Mouse (Mus musculus) adrenal gland, adult 18-20 months (tissue): ENCODE measurements around the gene Rem1. TPM values are rescaled to one million over a fixed set of nuclear protein-coding genes. Genes with fewer than 3 reads are reported as not detected.
A peak's percentile ranks its signal among the peaks of the same experiment; 100 is the strongest.

Source experiments
- DNase-seq, 2 experiments: peaks; one replicate each; pipeline ENCODE4 v3.0.0; 2021 to 2022; ENCODE audit warnings: low spot score in 2 of 2
- long read RNA-seq, 2 experiments: library from polyadenylated mRNA; stranded (forward); transcript quantifications; one replicate each; pipeline ENCODE4 v2.0.0; 2021
- total RNA-seq, 2 experiments: library from RNA; stranded (reverse); gene quantifications; 1 replicate in 1 of 2; 2 replicates in 1 of 2; pipeline ENCODE4 v1.2.3; 2021

Rem1 gene
- total RNA-seq = 10 to 100 TPM in 1 of 2 experiments, 1 to 10 TPM in 1; 8.9 to 13.5 TPM
- long read RNA-seq, experiment 1, transcript Rem1-201 (5 exons, 1,663 nt) = major isoform, 7 of 8 reads
- long read RNA-seq, experiment 1, partial matches to known transcripts = 0 of 8 reads
- long read RNA-seq, experiment 1, other reads (novel, unspliced or antisense) = 1 of 8 reads
- long read RNA-seq, experiment 2, transcript Rem1-201 (5 exons, 1,663 nt) = major isoform, 8 of 13 reads
- long read RNA-seq, experiment 2, partial matches to known transcripts = 1 of 13 reads
- long read RNA-seq, experiment 2, other reads (novel, unspliced or antisense) = 3 of 13 reads

DNA sequence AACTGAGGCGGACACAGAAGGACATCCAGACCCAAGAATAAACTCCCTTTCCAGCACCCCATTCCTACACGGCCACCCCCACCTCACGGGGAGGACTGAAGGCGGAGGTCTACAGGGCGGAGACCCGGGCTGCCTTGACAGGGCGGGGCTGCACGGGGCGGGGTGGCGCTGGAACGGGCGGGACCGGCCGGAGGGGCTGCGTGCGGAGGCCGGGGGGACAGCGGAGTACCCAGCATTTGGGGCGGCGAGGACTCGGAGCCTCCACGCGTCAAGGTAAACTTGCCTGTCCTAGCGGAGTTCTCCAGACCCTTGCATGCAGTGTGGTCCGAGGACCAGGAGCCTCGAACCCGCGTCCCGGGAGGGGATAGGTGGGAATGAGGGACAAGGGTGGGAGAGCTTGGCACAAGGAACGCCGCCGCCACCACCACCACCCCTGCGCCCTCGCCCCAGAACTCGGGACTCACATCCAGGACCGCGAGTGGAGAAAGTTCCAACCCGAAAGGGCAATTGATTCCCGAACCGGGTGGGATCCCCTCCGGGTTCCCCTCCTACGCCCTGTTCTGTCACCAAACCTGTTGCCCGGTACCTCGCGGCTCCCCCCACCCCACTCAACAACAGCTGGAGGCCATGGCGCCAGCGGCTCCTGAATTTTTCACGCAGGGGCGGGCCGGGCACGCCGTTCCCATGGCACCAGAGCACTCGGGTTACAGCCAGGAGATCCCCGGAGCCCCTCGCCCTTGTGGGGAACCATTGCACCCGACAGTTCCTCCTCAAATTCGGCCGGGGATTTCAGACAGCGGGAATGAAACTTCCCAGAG lies at the start of gene Rem1:
TSS of gene Rem1 (plus strand) at position 178 of the 818 bp plus-strand sequence.
- peak in 1 of 2 experiments; percentile 45 for DNase-seq

DNA sequence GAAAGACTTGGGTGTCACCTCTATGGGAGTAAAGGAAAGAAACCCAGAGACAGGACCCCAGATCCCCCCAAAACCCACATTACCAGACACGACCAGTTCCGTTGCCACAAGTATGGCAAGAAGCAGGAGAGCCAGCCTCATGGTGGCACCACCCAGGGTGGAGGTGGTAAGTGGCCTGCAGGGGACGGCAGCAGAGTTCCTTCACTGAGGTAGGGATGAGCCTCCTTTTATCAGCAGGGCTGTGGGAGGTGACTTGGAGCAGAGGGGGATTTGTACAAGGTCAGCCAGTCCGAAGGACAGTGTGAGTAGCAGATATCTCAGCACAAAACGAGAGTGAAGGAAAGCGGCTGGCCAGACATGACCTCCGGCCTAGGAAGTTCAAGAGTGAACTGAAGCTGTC lies 46.6 kb upstream of the Rem1 start, which contains the start of gene Defb19:
TSS of gene Defb19 (minus strand) at position 206 of the 400 bp plus-strand sequence.
- no peak for DNase-seq

DNA sequence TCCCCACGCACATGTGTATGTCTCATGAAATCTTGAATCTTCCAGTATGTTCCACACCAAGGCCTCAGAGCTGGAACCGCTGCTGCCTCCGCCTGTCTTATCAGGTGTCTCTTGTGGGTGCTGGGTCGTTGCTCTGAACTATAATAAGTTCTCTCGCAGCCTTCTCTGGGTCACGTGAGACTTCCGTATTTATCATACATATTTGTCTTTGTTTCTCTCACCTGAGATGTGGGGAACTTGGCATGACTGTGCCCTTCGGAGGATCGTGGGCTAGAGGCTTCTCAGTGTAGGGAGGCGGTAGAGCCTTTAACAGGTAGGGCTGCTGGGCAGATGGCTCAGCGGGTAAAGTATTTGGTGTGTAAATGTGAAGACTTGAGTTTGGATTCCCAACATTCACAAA lies 46.1 kb upstream of the Rem1 start:
- no peak for DNase-seq

DNA sequence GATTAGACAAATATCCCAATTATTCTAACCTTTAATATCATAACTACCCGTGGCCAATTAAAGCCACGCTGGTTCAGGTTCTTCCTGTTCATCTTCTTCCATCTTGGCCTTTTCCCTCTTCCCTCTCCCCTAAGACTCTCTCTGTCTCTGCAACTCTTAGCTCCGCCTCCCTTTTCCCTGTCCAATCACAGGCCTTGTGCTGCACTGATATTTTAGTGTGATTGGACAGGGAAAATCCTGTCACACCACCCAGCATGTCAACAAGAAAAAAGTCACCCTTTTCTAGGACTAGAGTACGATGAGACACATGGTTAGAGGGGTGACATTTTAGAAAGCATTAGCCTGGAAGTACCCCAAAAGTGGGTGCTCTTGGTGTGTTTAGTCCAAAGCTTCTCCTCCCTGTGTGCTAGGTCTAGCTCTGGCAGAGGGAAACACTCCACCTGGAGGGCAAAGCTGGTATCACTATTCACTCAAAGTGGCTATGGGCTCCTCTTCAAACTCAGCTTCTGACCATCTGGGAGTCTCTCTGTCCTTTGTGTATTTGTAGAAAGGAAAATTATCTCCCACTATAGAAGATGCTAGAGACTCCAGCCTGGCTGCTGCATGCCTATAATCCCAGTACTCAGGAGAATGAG lies 39.7 kb upstream of the Rem1 start:
- DNase-seq = peak in 1 of 2 experiments; percentile 31

DNA sequence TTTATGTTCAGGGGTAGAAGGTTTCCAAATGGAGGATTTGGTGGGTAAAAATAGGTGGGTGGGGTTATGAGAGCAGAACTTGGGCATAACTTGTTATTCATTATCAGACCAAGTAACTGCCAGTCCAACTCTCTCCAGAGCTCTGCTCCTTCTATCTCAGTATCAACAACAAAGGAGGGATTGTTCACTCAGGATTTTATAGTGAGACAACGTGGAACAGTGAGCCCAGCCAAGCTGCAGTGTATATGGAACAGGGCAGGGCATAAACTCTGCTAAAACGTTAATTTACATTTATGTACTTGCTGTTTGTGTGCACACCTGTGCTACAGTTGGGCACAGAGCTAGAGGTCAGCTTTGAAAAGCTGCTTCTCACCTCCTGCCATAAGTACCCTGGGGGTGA lies 38.3 kb upstream of the Rem1 start:
- DNase-seq = no peak

DNA sequence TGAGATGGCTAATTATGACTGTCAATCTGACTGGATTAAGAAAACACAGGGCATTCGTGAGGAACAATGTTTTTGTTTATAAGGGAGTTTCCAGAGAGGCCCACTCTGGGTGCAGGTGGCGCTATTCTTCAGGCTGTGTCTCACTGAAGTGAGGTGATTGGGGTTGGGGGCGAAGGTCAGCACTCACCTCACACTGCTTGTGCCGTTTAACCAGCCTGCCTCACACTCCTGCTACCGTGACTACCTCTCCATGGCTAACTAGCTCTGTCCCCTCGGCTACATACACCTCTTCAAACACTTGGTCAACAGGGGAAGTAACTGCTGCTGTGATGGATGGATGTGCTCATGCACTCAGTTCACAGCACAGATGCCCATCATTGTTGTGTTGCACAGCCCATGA lies 37.7 kb upstream of the Rem1 start:
- no peak for DNase-seq

DNA sequence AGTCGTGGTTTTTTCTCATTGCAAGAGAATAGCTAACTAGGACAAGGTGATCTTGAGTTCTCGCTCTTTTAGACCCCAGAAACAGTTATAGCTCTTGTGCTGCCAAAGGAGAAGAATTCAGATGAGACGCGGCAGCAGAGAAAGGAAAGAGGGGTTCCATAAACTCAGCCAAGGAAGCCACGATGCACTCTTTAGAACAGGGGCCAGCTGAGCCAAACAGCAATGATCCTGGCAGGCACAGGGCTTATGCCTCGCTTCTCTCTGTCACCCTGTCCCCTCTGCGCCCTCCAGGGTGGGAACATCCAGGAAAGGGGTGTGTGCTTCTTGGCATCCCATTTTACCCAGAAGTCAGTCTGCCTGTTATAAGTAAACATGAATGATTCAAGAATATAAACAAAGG lies 27.5 kb upstream of the Rem1 start, which contains the start of gene Defb45:
TSS of gene Defb45 (minus strand) at position 101 of the 400 bp plus-strand sequence.
- DNase-seq = no peak

DNA sequence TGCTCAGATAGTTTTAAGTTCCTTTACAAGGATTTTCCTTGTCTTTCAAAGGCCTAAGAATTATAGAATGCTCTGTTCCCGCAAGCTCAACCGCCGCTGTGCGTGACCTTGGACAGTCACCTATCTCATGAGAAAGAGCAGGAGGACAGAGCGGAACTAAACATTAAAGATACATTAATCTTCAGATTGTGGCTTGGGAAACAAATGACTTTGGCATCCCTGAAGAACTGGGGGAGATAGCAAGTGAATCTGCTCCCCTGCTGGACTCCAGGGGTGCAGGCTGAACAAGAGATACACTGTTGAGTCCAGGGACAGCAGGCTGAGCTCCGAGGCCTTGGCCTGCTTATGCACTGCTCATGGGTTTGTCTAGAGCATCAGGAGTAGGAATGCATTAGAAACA lies 26.7 kb upstream of the Rem1 start:
- DNase-seq = peak in 1 of 2 experiments; percentile 12

DNA sequence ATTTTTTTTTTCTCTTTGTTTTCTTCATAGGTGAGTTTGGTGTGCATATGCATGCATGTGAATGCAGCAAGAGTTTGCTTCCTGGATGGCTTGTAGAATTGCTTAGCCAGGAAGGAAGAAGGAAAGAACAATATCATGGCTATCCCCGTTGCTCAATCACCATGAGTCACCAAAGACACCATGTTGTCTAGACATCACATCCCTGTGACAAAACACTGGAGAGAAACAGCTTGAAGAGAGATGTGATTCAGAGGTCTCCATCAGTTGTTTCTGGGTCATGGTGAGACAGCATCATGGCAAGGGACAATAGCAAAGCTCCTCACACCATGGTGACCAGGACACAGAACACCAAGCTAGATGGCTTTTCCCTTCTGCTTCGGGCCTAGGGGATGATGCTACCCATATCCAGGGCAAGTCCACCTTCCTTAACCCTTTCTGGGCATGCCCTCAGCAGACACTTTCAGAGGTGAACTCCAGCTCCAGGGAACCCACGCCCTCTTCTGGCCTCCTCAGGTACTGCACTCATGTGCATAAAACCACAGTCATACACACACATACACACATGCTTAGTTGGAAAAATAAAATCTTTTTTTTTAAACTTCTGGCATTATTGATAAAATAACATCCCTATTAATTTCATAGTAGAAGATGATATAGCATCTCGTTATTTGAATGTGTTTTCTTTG lies 25.3 kb upstream of the Rem1 start:
- DNase-seq = no peak

DNA sequence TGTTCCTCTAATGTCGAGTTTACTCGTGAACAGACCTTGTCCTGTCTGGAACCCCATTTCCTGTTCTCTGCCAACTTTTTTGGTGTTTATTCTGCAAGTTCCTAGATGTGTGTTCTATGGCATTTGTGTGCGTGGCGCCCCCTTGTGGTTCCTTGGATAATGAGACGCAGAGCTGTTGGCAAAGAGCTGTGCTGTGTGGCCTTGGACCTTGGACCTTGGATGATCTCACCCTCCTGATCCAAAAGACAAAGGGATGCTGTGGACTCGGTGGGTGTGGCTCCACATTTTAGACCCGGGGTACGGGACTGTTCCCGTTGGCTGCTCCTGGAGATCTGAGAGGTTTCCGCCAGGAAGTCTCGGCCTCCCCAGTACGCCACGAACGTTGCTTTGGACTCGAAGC lies 22.7 kb upstream of the Rem1 start, which contains the start of gene Defb36:
TSS of gene Defb36 (plus strand) at position 271 of the 400 bp plus-strand sequence.
- DNase-seq = peak; percentile 70

DNA sequence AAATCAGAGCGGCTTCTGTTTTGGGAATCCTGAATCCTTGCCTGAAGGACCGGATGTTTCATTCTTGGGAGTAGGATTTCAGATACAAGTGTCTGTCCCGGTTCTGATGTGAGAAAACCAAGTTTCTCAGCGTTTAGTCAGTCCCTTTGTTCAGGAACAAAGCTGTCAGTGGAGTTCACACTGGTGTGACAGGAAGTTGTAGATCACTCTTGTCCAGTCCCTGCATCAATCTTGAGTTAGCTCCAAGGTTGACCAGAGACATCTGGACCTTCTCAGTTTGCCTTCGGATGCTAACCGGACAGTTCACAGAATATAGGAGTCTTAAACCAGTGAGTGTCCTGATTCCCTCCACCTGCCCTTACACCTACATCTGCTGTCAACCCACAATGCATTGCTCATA lies 19.0 kb upstream of the Rem1 start:
- DNase-seq = no peak

DNA sequence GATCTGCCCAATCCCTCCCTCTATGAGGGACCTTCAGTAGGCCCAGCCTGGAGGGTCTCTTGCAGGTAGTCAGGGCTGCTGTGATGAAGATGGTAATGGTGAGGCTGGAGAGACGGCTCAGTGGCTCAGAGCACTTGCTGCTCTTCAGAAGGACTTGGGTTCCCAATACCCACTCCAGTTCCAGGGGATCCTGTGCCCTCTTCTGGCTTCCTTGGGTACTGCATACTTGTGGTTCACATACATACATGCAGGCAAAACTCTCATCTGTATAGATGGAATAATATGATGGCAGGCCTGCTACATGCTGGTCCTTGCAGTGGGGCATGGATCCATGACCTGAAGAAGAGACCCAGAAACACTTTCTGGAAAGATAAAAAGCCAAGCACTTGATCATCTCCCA lies 18.0 kb upstream of the Rem1 start:
- DNase-seq = no peak

DNA sequence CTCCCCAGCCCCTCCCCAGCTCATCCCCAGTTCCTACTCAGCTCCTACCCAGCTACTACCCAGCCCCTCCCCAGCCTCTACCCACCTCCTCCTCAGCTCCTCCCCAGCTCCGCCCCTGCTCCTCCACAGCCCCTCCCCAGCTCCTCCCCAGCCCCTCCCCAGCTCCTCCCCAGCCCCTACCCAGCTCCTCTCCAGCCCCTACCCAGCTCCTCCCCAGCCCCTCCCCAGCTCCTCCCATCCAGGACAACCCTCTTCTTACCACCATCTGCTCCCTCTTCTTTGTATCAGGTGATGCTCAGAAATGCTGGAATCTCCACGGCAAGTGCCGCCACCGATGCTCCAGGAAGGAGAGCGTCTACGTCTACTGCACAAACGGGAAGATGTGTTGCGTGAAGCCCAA lies 14.6 kb upstream of the Rem1 start:
- DNase-seq = no peak

DNA sequence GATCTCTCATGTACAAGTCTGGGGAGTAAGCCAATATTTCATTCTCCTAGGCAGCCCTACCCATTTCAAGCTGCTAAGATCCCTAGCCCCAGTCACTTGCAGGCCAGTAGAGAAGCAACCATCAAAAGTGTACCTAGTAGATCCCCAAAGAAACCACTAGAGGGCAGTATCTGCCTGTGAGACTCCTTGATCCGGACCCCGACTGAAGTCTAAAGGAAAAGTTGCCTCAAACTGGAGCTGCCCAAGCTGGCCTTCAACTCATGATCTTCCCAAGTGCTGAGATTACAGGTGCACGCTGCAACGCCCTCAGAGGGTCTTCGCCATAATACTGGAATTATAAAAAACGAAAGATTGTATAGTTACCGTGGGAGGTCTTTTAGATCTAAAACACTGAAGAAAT lies 11.2 kb upstream of the Rem1 start:
- peak in 1 of 2 experiments; percentile 52 for DNase-seq

DNA sequence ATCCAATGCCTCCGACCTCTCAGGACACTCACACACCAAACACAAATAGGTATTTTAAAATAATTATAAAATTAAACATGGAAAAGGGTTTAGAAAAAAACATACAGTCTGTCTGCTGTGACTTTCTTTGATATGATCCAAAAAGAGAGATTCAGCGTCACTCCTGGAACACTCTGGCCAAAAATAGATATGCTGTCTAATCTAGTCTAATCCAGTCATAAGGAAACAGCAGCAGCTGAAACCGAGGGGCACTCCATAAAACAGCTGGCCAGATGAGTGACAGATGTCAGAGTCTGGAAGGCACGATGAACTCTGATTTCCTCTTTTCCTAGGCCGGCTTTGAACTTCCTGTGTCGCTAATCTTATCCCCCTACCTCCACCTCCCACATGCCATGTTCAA lies 10.3 kb upstream of the Rem1 start:
- DNase-seq = no peak

DNA sequence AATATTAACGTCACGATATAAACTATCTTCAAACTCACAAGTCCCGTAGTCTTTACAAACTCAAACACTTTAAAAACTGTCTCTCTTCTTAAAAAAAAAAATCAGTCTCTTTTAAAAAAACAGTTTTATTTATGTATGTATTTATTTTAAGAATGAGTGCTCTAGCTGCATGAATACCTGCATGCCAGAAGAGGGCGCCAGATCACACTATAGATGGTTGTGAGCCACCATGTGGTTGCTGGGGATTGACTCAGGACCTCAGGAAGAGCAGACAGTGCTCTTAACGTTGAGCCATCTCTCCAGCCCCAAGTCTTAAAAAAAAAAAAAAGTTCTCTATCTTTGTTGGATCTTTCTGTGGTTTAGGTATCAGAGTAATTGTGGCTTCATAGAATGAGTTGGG lies 9.4 kb upstream of the Rem1 start:
- DNase-seq = no peak

DNA sequence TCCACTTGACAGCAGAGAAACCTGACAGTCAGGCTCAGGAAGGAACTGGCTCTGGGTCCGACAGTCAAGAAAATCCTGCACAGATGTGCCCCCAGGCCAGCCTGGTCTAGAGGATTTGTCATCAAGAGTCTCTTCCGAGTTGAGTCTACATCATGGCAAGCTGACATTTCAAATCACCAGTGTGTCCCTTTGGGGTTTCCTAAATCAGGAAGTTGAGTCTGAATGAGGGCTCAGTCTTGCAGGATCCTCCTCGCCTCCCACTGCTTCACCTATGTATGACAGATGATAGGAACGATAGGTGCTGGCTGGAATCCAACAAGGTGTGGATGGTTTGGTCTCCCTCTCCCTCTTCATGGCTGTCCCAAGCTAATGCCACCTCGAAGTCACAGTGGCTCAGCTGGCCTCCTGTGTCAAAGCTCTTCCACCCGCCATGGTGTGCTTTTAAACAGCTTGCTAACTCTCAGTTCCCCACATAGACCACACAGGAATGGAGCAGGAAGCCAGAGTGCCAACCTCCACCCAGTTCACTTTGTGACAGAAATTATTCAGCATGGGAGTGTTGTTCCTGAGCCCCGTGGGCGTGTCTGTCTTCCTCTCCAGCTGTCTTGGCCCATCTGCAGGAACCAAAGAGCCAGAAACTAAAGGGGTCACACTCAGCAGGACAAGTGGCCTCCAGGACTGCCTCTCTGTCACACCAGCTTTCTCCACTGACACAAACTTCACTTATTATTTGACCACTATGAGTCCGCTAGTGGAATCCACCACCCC lies 6.2 kb upstream of the Rem1 start:
- DNase-seq = no peak

DNA sequence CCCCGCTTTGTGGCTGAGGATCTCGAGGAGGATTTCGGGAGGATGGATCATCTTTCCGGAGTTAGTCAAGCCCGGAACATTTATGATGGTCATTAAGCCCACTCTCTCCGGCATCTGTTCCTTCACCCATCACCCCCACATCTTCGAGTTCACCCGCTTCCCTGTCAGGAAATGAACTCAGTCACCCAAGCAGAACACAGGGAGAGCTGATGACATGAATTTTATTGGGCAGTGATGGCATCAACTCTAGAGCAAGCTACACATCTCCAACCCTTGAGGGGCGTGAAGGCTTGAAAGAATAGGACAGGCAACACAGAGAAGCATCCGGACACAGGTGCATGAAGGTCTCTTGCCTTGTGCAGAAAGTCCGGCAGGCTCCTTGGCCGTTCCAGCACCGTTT lies 4.6 kb upstream of the Rem1 start:
- DNase-seq = no peak

DNA sequence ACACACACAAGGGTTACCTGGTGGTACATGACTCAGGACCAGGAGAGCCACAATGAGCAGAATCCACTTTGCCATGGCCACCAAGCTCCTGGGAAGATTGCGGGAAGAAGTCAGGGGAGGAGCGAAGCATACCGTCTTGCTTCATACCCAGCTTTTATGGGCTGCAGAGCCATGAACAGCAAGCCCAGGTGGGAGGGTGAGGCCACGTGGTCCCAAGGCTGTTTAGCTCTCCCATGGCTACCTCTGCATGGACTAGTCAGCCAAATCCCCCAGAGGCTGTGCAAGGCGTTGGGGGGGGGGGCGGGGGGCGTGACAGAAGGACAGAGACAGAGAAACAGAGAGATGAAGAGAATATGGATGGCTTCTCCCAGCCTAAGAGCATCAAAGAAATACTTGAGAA lies 3.8 kb upstream of the Rem1 start, which contains the start of gene Defb25:
TSS of gene Defb25 (minus strand) at position 101 of the 400 bp plus-strand sequence.
- DNase-seq = no peak

DNA sequence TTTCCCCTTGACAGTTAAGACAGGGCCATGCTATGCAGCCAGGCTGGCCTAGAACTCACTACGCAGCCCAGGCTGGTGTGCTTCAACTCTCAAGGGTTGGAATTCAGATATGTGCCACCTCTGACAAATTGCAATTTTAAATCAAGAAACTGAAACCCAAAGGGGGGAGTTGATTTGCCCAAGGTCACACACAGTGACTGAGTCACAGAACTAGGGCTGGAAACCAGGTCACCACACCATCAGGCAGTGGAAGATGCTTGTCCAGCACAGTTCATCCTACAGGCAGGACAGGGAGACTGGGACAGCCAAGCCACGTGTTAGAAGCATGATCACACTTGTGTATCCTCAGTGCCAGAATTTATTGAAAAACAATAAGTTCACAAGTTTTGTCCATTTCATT lies 2.2 kb upstream of the Rem1 start:
- DNase-seq = no peak
